Mouse (Mus musculus): Measurements from ENCODE around the gene Gnrhr.

Gene Gnrhr

GRCm38 (mm10) chr5:86197801-86198200 is at the start of gene Gnrhr:
Gnrhr (minus strand) TSS chr5:86197901.
- DNase-seq (ENCODE audit: low spot score), result no peak

GRCm38 (mm10) chr5:86246559-86246958 is 48.9 kb upstream of the Gnrhr start:
- no peak for DNase-seq (ENCODE audit: low spot score)

DNA sequence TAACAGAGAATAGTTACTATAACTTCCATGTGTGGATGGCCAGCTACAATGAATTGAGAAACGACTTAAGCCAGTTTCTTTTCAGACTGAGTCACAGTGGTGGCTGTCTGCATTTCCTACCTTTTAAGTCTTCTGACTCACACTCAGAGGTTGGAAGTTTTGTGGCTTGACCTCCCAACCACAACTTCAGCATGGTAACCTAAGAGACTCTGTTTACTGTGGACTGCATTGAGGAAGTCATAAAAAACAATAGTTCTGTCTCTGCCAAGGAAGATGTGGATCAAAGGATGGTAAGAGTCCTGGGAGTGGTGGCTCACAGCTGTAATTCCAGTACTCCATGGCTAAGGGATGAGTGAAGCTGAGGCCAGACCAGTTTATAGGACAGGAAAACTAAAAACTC is 47.2 kb upstream of the Gnrhr start:
- no peak for DNase-seq (ENCODE audit: low spot score)

- no peak for DNase-seq (ENCODE audit: low spot score)
Measured at GRCm38 (mm10) chr5:86244275-86244674, 46.6 kb upstream of the Gnrhr start.

GRCm38 (mm10) chr5:86227156-86227853 is 29.6 kb upstream of the Gnrhr start:
- no peak for DNase-seq (ENCODE audit: low spot score)

- no peak for DNase-seq (ENCODE audit: low spot score)
Measured at GRCm38 (mm10) chr5:86191356-86191755, 6.3 kb downstream of the Gnrhr start.

DNA sequence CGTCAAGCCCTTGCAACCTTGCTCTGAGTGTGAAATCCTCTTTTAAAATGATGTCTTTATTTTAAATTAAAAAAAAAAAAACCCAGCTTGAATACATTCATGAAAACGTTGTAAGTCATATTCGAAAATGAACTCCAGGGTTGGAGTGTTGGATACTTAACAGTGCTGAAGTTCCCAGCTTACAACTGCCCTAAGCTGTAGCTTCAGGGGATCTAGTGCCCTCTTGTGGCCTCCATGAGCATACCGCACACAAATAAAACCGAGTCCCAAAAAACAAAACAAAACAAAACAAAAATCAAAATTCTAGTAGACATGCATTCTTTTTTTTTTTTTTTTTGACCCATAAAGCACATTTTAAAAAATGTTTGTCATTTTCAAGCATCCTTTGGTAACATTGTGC is 6.9 kb downstream of the Gnrhr start:
- DNase-seq (ENCODE audit: low spot score), result no peak

DNA sequence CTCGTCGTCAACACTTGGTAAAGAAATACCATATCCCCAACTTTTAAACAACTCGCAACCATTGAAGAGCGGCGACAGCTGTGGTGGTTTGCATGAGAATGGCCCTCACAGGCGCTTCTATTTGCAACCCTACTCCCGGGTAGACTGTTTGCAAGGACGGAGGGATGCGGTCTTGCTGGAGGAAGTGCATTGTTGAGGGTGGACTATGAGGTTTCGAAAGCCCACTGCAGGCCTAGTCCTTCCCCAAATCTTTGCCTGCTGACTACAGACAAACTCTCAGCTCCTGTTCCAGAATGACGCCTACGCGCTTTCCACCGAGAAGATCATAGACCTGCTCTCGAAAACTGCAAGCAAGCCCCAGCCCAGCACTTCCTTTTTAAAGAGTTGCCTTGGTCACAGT is 7.4 kb downstream of the Gnrhr start:
- no peak for DNase-seq (ENCODE audit: low spot score)

- DNase-seq (ENCODE audit: low spot score), result no peak
Measured at GRCm38 (mm10) chr5:86187441-86187840, 10.3 kb downstream of the Gnrhr start.

- no peak for DNase-seq (ENCODE audit: low spot score)
Measured at GRCm38 (mm10) chr5:86173778-86174177, 23.9 kb downstream of the Gnrhr start.

DNA sequence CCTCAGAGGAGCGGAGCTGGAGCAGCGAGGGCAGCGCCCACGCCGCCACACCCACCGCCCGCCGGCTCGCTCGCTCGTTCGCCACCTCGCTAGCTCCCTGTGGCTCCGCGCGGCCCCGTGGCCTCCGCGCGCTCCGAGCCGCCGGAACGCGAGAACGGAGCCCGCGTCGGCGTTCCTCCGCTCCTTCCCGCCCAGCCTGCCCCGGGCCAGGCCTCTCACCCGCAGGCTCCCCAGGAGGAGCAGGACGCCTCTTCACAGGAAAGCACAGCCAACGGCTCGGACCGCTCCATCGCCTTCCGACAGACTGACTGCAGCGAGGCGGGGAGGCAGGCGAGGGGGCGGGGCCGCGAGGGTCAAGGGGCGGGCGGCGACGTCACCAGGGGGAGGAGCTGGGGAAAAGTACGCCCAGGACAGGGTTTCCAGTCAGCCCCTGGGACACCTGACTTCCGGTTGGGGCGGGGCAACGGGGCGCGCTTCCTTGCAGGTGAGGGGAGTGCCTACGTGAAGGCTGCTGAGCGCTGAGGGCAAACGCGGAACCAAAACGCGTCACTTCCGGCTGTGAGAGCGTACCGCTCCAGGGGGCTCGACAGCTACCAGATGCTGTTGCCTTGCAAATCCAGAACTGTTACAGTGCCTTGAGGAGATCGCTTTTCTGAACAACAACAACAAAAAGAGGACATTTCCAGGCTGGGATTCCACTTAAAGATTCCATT is 25.1 kb downstream of the Gnrhr start, which contains the start of gene Uba6:
Gene Uba6, minus strand, starts transcription at position 355 of the 713 bp plus-strand sequence.
- peak; percentile 98 for DNase-seq (ENCODE audit: low spot score)

DNA sequence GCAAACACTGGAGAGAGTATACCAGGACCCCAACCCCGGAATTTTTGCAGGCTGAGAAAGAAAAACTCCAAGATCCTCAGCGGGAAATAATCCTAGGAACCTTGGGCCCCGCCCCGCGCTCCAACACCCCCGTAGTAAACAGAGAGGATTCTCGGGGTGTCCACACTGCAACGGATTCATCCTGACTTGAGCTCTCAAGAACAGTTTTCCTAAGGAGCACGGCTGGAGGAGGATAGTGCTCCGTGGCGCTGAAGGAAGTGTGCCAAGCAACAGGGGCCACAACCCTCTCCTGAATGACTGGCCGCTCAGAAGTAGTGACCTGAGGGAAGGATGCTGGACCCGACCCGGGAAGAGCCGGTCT is 25.6 kb downstream of the Gnrhr start:
- no peak for DNase-seq (ENCODE audit: low spot score)

Measured in ovary, postnatal 10 days (tissue).